Mouse (Mus musculus): ENCODE measurements around the gene Ptch2.

GRCm38 (mm10) chr4:117105127-117105526 lies 9.3 kb downstream of the Ptch2 start:
- TF ChIP-seq CTCF (IDR thresholded peaks at IDR 0.05; ENCODE audit: control insufficient read depth, insufficient read depth, insufficient read length) = no peak
- TF ChIP-seq CEBPB (IDR thresholded peaks at IDR 0.05; ENCODE audit: low read depth) = no peak
- TF ChIP-seq MAX (IDR thresholded peaks at IDR 0.05) = no peak
- TF ChIP-seq USF1 (IDR thresholded peaks at IDR 0.05; ENCODE audit: low read depth) = no peak
